Mouse (Mus musculus) kidney, adult 2 months (tissue): ENCODE measurements at regions not wholly inside any gene's neighbourhood (a gene's known extent, or its start where the extent isn't known, plus 50 kb on each side); places are given as distances from the start of the nearest gene placed in this dataset.
A peak's percentile ranks its signal among the peaks of the same experiment; 100 is the strongest.

ENCODE experiments used
- DNase-seq: peaks from one replicate; pipeline ENCODE4 v3.0.0; 2021
- H3K27ac ChIP-seq: fragments of 200-500 bp; 2 replicates; pipeline ENCODE4 v1.5.1; 2012; ENCODE audit warnings: low read depth, low read length, control low read depth, inconsistent platforms; ENCODE audit not compliant: insufficient read depth
- H3K27me3 ChIP-seq: fragments of 200-500 bp; replicated peaks from 2 replicates; pipeline ENCODE4 v1.6.1; 2012; ENCODE audit warnings: mild to moderate bottlenecking, moderate library complexity, low read length, inconsistent platforms; ENCODE audit not compliant: control insufficient read depth, insufficient read depth
- H3K36me3 ChIP-seq: fragments of 200-500 bp; 2 replicates; pipeline ENCODE4 v1.6.1; 2012; ENCODE audit warnings: mild to moderate bottlenecking, moderate library complexity, low read length, inconsistent platforms; ENCODE audit not compliant: control insufficient read depth, insufficient read depth
- H3K4me1 ChIP-seq: fragments of 200-500 bp; 2 replicates; pipeline ENCODE4 v1.6.1; 2011; ENCODE audit warnings: low read length; ENCODE audit not compliant: control insufficient read depth, insufficient read depth
- H3K4me3 ChIP-seq: fragments of 200-500 bp; 2 replicates; pipeline ENCODE4 v1.5.1; 2011; ENCODE audit warnings: mild to moderate bottlenecking, low read depth, low read length, control low read depth; ENCODE audit not compliant: insufficient read depth
- CTCF ChIP-seq: fragments of 200-500 bp; conservative IDR thresholded peaks from 2 replicates; pipeline ENCODE4 v1.5.1; 2011; ENCODE audit warnings: low read depth, mild to moderate bottlenecking, control low read depth, low read length, moderate library complexity, mixed read lengths; ENCODE audit not compliant: insufficient read depth, insufficient read length
- POLR2A ChIP-seq: fragments of 200-500 bp; IDR thresholded peaks from one replicate; pipeline ENCODE4 v1.6.1; 2011; ENCODE audit warnings: low read depth, low read length, control low read depth
- WGBS: fragments of 180-500 bp; shearing (Covaris S2); methylation state at CpG from one replicate; pipeline ENCODE4 v1.1.7; 2018; 5-methylcytosine and 5-hydroxymethylcytosine counted together

- no peak overlapping the region for H3K4me3 ChIP-seq
- TF ChIP-seq CTCF: no peak
- TF ChIP-seq POLR2A: no peak
- no peaks in the 10 kb centered on the region for H3K36me3 ChIP-seq
- WGBS: 61% methylated on average over 1 of the region's 1 CpGs
- H3K27me3 ChIP-seq: no peaks in the 10 kb centered on the region
- H3K4me1 ChIP-seq: no peaks in the 10 kb centered on the region
- H3K27ac ChIP-seq: no peak overlapping the region
- no peak for DNase-seq
These were observed 160.6 kb upstream of the Car8 start for GRCm38 (mm10) chr4:8399430-8399829.

- TF ChIP-seq CTCF: no peak
- TF ChIP-seq POLR2A: no peak
- no peaks in the 10 kb centered on the region for H3K36me3 ChIP-seq
- H3K4me1 ChIP-seq: no peaks in the 10 kb centered on the region
- DNase-seq: no peak
- H3K27me3 ChIP-seq: no peaks in the 10 kb centered on the region
- no peak overlapping the region for H3K4me3 ChIP-seq
- 80% methylated on average over 4 of the region's 4 CpGs for WGBS
- no peak overlapping the region for H3K27ac ChIP-seq
These were observed 160.1 kb upstream of the Car8 start for GRCm38 (mm10) chr4:8398969-8399368.

GRCm38 (mm10) chr4:8383162-8383561 lies 144.3 kb upstream of the Car8 start:
- TF ChIP-seq POLR2A (no peak), CTCF (no peak)
- no peak overlapping the region for H3K4me3 ChIP-seq
- 94% methylated on average over 11 of the region's 11 CpGs for WGBS
- H3K27me3 ChIP-seq: no peaks in the 10 kb centered on the region
- DNase-seq: no peak
- H3K36me3 ChIP-seq: no peaks in the 10 kb centered on the region
- H3K4me1 ChIP-seq: no peaks in the 10 kb centered on the region
- no peak overlapping the region for H3K27ac ChIP-seq

- no peaks in the 10 kb centered on the region for H3K36me3 ChIP-seq
- no peaks in the 10 kb centered on the region for H3K27me3 ChIP-seq
- TF ChIP-seq CTCF: no peak
- TF ChIP-seq POLR2A: no peak
- no peak overlapping the region for H3K27ac ChIP-seq
- no peak overlapping the region for H3K4me3 ChIP-seq
- H3K4me1 ChIP-seq: no peaks in the 10 kb centered on the region
- 60% methylated on average over 3 of the region's 3 CpGs for WGBS
- no peak for DNase-seq
These were observed 143.2 kb upstream of the Car8 start for GRCm38 (mm10) chr4:8382125-8382417.

GRCm38 (mm10) chr4:8381408-8382124 lies 142.7 kb upstream of the Car8 start:
- WGBS: 33% methylated on average over 13 of the region's 13 CpGs
- Histone ChIP-seq H3K27me3 (no peaks in the 10 kb centered on the region), H3K36me3 (no peaks in the 10 kb centered on the region), H3K4me3 (no peak overlapping the region), H3K4me1 (no peaks in the 10 kb centered on the region), H3K27ac (no peak overlapping the region)
- TF ChIP-seq CTCF (no peak), POLR2A (no peak)
- no peak for DNase-seq

GRCm38 (mm10) chr4:8380711-8381338 lies 142.0 kb upstream of the Car8 start:
- H3K4me3 ChIP-seq: no peak overlapping the region
- TF ChIP-seq CTCF: peak; percentile 69
- no peak for TF ChIP-seq POLR2A
- 50% methylated on average over 5 of the region's 5 CpGs for WGBS
- peak; percentile 69 for DNase-seq
- H3K4me1 ChIP-seq: no peaks in the 10 kb centered on the region
- no peak overlapping the region for H3K27ac ChIP-seq
- H3K27me3 ChIP-seq: no peaks in the 10 kb centered on the region
- no peaks in the 10 kb centered on the region for H3K36me3 ChIP-seq

- TF ChIP-seq POLR2A (no peak), CTCF (no peak)
These were observed 136.1 kb upstream of the Car8 start for GRCm38 (mm10) chr4:8374737-8375489.

More at GRCm38 (mm10) chr4:8374737-8375489, 136.1 kb upstream of the Car8 start:
- 80% methylated on average over 6 of the region's 6 CpGs for WGBS
- Histone ChIP-seq H3K27me3 (no peaks in the 10 kb centered on the region), H3K36me3 (no peaks in the 10 kb centered on the region), H3K4me3 (no peak overlapping the region), H3K27ac (no peak overlapping the region), H3K4me1 (no peaks in the 10 kb centered on the region)
- DNase-seq: no peak
